Mouse (Mus musculus) layer of hippocampus, adult 8-10 months (tissue): ENCODE data around the gene 1700020N01Rik. TPM values are rescaled to one million over a fixed set of nuclear protein-coding genes. Genes with fewer than 3 reads are reported as not detected.
A peak's percentile ranks its signal among the peaks of the same experiment; 100 is the strongest.

ENCODE experiments used
- DNase-seq, 2 experiments: peaks; one replicate each; pipeline ENCODE4 v3.0.0; 2022; ENCODE audit warnings: low spot score in 2 of 2
- total RNA-seq, 4 experiments: library from RNA; stranded (reverse); gene quantifications; 2 replicates each; pipeline ENCODE4 v1.2.4; 2022

The 1700020N01Rik gene
- total RNA-seq, 4 experiments from 2014 or later, result not detected

DNA sequence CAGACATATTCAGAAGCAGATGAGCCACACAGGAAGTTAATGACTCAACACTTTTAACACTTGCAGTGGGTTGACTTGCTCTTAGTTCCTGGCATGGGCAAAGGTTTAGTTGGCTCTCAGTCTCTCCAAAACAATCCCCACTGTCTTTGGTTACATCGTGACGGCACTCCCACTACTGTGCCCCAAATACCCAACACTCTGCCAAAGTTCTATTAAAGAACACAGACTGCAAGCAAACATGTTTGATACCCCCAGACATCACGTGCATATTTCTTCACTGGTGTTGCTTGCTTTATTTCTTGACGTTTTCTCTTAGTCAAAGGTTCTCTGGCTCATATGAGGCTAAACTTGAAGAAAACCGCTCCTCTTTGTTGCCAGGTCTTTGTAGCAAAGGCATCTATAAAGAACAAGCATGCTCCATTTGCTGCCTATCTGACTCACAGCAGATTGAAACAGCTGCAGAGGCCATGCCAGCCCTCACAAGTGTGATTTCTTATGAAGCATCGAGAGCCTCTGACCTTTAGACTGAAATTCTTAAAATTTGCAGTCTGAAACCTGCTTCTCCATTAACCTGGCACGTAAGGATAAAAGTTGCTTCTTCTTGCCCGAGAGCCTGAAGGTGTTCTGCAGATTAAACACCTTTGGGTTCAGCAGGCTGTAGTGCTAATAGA lies 66.8 kb downstream of the 1700020N01Rik start:
- peak; percentile 36 to 42 for DNase-seq

DNA sequence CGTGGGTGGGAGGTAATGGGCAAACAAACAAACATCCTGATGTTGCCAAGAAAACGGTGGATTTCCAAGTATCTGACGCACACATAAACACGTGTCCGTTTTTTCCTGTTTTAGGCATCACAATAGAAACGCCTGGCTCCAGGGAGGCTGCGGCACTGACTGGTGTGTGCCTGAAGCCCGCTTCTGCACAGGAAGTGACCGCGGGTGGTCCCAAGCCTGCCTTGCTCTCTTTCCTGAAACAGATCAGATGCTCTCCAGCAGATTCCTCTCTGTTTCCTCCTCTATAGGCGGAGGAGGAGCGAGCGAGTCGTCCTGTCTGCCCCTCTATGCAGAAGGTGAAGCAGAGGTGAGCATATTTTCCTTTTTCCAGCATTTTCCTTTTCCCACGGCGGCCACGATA lies 76.0 kb downstream of the 1700020N01Rik start:
- no peak for DNase-seq

DNA sequence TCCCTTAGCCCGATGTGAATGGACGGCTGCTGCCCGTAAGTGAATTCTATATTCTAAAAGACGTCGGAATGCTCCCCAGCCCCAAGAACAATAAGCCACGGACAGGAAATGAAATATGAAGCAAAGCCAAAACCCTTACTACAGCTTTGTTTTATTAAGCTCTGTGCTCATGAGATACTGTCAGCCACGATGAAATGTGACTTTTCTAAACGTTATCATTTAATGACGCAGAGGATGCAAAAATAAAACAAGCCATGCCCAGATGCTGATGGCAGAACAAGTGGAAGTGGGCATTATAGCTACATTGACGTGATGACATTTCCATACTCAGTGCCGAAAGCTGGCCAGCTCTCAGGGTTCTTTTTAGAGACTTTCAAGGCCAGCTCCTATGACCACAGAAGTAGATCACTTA lies 76.8 kb downstream of the 1700020N01Rik start:
- no peak for DNase-seq

DNA sequence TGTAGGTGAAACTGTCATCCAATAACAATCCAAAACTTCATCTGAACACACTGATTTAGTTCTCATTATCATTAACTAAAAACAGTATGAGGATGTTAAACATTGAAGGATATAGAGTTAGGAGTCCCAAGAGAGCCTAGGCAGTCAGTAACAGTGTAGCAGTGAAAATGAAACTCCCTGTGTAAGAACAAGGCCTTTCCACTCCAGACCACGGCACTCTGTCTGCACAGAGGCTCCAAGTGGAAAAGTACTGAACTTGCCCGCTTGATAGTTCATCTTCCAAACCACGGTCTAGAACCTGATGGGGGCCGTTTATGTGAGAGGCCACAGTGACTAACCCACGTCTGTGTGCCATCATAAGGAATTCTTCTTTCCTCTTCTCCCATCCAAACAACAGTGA lies 77.2 kb downstream of the 1700020N01Rik start:
- DNase-seq, result no peak

Other genes starting within 250 kb of the 1700020N01Rik start
- under 1 TPM in 2 of 4 experiments, not detected in 2; 0.37 to 0.87 TPM for gene Aldh8a1, start 215.9 kb upstream of the 1700020N01Rik start, total RNA-seq